Mouse (Mus musculus): ENCODE results near the gene Tgfa. TPM values are rescaled to one million over a fixed set of nuclear protein-coding genes. Genes with fewer than 3 reads are reported as not detected.

The Tgfa gene
- polyA plus RNA-seq, 1 experiment = 56.3 TPM

DNA sequence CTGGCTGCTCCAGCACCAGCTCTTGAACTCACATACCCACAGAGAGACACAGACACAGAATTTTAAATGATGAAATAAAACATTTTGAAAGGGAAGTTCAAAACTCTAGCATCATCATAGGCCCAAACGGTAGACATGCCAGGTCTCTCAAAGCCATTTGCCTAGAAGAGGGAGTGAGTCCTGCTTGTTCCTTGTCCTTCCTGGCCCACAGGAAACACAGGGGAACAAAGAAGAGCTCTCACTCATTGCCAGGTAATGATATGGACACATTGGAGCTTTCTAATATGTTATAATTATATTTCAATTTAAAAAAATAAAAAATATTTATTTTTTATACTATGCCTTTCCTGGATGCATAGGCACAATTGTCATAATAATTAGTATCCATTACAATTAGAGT, 53.5 kb downstream of the Tgfa start:
- TF ChIP-seq GATA1 (IDR thresholded peaks at IDR 0.05; ENCODE audit: low read length) = no peak

DNA sequence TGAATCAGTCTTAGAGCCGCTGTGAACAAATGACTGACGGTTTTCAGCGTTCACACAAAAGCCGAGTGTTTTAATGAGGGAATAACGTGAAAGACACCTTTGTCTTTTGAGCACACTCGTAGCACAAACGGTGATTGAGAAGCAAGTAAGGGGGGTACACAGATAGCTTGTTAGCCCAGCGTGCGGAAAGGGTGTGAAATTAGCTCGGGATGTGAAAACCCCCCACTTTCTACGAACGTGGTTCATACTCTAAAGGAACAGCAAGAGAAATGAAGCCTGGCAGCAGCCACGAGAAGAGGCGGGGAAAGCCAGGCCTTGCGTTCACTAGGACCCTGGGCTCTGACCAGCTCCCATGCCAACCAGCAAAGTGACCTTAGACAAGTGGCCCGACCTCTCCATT, 54.0 kb downstream of the Tgfa start:
- no peak for TF ChIP-seq GATA1 (IDR thresholded peaks at IDR 0.05; ENCODE audit: low read length)

DNA sequence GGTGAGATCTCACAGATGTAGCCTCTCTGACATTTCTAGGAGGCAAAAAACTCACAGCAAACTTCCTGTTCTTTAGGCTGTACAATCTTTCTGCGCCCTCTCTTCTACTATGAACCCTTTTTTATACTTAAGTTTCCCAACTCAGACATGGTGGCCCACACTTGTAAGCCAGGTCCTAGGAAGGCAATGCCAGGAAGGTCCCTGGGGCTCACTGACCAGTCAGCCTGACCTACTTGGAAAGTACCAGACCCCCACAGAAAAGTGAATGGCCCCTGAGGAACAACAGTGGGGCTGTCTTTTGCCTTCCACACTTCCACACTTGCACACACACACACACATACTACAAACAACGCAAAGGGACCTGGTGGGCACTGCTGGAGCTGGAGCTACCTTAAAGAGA, 55.2 kb downstream of the Tgfa start:
- no peak for TF ChIP-seq GATA1 (IDR thresholded peaks at IDR 0.05; ENCODE audit: low read length)

DNA sequence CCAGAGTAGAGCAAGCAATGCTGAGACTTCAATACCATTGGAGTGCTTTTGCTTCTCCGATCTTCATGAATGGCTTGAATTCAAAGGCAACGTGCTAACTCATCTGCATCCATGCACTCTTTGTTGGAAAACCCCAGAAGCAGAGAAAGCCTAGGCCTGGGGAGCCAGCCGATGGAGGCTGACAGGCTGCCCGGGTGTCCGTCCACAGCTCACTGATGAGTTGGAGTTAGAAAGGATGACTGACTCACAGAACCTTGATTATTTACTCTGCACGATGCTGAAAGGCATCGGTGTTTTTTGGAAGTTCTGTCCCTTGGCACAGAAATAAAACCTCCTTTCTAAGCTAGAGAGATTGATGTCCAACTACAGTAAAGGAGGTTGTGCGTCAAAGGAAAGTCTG, 55.8 kb downstream of the Tgfa start:
- no peak for TF ChIP-seq GATA1 (IDR thresholded peaks at IDR 0.05; ENCODE audit: low read length)

DNA sequence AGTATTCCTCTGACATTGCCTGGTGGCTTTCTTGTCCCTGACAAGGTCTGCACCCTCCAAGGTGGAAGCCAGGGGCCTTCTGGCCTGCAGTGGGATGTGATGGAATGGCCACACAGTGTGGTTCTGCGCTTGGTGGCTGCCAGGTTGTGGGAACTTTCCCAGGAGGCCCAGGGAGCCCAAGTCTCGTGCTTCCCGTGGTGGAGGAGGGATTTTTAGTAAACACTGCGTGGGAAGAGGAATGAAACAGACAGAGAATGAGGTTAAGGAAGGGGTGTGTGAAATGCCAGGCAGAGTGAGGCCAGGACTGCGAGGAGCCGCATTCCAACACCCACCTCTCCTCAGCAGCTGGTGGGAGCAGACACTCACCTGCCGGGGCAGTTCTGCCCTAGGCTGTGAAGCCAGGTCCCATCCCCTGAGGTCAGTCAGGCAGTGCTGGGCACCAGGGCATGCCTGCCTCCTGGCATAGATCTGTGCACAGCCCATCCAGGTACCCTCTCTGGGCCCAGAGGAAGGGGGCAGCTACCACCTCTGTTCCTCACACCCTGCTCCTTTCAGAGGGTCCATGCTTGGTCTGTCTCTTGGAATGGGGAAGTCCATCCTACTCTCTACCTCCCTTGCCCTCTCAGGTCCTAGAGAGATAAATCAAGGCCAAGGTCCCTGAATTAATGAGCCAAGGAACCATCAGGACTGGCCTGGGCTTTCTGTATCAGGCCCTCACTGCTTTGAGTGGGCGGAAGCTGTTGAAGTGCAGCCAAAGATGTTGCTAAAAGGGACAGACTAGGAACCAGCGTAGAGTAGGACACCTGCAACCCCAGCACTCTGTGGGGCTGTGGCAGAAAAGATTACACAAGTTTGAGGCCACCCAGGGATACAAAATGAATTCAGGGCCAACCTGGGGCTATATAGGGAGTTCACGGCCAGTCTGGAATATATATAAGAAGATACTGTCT, 57.4 kb downstream of the Tgfa start:
- no peak for TF ChIP-seq GATA1 (IDR thresholded peaks at IDR 0.05; ENCODE audit: low read length)

DNA sequence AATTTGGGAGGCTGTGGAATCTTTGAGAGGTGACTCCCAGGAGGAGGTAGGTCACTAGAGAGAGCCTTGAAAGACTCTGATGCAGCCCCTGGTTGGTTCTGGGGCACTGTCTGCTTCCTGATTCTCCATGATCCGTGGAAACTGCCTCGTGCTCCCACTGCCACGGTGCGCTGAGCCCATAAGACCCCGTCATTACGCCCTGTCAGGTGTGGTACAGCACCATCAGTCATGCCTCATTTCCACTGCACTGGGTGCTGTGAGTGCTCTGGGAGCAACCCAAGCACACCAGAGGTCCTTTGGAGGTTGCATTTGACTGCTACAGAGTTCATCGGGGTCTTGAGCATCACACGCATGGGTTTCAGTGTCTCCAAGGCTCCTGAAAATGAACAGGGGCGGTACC, 60.9 kb downstream of the Tgfa start:
- TF ChIP-seq GATA1 (IDR thresholded peaks at IDR 0.05; ENCODE audit: low read length) = no peak

DNA sequence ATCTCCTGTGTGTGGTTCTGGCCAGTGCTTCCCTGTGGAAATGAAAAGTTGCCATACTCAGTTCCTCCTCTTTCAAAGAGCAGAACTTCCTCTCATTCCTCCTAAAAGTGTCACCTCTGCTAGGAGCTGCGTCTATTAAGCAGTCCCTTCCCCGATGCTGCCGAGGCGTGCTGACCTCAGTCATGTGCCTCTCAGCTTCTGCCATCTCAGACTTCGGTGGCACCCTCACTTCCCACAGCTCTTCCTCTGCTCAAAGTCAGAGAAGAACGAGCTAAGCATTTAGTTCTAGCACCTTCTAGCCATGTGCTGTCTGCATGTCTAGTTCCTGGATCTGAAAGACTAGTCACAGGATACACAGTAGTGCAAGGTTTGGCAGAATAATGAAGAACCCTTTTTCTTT, 64.2 kb downstream of the Tgfa start:
- TF ChIP-seq GATA1 (IDR thresholded peaks at IDR 0.05; ENCODE audit: low read length) = no peak

DNA sequence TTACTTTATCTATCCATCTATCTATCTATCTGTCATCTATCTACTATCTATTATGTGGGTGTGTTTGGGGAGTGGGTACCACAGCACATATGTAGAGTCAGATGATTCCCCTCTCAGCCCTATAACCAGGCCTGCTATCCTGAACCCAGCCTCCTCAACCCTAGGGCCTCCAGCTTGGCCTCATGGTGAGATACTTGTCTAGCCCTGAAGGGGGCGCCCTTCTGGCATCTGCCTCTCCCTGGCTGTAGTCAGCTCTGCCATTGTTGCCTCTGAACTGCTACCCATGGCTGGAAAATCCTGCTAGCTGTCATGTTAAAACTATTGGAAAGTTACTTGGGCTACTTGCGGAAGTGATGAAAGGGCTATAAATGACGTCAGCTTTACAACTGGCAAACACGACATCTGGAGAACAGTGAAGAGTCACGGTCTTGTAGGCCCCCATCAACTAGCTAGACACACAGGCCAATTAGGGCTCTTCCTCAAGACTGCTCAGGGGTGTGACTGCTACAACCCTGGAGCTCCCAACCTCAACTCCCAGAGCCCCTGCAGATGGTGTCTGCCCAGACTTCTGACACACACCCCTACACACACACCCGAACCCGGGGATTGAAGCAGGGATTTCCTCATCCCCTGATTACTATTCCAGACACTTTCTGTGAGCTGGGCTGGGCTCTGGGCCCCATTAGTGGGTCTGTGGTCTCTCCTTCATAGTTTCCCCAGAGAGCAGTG, 65.5 kb downstream of the Tgfa start:
- TF ChIP-seq GATA1 (IDR thresholded peaks at IDR 0.05; ENCODE audit: low read length) = no peak

DNA sequence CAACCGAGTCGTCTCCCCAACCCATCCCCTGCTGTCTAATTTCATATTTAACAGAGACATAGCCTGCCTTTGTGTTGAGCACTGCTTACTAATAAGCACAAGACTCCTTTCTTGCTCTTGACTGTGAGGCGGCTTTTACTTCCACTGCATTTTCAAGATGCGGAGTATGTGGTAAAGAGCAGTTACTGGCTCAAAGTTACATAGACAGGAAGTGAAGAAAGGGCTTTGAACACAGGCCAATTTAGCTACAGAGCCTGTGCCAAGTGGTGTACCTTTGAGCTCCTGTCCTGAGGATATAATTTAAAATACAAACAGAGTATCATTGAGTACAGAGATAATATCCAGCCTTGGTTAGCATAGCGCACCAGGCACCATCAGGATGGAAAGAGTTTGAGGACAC, 71.8 kb downstream of the Tgfa start:
- TF ChIP-seq GATA1 (IDR thresholded peaks at IDR 0.05; ENCODE audit: low read length) = no peak

DNA sequence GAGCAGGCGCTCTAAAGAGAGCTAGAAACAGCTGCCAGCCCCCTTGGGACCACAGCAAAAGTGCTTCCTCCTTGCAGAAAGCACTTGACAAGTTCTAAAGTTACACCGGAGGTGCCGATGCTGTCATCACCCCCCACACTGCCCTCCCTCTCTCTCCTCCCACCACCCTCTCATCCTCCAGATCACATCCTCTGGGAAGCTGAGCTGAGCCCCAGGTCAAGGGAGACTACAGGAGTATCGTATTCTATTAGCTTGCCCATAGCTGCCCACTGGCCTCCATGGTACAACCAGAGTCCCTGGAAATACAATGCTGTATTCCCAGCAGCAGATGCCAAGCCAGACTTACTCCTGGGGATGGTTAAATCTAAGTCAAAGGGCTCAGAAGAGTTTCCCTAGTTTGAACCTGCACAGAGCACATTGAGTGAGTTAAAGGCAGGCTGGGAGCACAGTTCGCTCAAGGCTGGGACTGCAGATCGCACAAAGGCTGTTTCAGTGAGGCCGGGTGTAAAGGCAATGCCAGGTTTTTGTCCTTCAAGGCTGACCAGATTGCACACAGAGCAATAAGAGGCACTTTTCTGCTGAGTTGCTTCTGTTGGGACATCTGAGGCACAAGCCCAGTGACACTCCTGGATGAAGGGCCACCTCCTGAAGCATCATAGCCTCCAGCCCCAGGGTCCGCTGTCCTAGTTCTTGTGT, 75.5 kb downstream of the Tgfa start:
- TF ChIP-seq GATA1 (IDR thresholded peaks at IDR 0.05; ENCODE audit: low read length) = no peak

DNA sequence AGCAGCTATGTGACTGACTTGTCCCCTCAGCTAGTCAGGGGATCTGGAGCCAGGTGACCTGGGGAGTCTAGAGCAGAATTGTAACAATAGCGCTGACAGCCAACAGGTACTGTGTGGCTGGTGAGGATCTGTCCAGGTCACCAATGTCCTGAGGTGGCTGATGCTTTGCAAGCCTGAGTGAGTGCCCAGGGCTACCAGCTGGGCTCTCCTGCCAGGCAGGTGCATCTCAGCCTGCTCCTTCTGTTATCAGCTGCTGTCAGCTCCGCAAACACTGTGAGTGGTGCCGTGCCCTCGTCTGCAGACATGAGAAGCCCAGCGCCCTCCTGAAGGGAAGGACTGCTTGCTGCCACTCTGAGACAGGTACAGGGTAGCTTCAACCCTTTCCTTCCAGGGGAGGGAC, 76.1 kb downstream of the Tgfa start:
- no peak for TF ChIP-seq GATA1 (IDR thresholded peaks at IDR 0.05; ENCODE audit: low read length)

DNA sequence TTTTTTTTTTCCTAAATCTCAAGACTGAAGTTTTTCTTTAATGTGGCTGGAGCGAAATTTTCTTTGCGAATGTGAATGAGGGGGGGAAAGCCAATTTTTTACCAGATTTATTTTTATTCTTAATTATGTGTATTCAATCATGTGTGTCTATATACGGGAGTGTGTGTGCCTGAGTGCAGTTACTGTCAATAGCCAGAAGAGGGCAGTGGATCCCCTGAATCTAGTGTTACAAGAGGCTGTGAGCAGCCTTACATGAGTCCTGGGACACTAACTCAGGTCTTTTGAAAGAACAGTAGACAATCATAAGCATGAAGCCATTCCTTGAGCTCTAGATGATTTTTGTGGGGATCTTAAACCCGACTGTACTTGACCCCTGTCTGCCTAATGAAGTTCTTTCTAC, 80.7 kb downstream of the Tgfa start:
- no peak for TF ChIP-seq GATA1 (IDR thresholded peaks at IDR 0.05; ENCODE audit: low read length)

DNA sequence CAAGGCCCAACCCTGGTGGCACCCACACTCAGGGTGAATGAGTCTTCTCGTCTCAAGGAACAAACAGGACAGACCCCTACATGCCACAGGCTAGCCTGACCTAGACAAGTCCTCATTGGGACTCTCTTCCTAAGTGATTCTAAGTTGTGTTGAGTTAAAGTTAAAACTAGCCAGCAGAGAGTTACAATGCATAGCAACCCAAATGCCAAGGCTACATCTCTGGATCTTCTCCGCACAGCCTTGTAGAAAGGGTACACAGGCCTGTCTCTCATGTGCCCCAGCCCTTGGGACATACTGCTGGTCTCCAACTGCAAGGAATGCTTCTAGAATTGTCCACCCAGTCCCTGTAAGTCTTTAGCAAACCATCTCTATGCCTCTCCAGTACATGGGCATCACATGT, 81.8 kb downstream of the Tgfa start:
- TF ChIP-seq GATA1 (IDR thresholded peaks at IDR 0.05; ENCODE audit: low read length) = no peak

DNA sequence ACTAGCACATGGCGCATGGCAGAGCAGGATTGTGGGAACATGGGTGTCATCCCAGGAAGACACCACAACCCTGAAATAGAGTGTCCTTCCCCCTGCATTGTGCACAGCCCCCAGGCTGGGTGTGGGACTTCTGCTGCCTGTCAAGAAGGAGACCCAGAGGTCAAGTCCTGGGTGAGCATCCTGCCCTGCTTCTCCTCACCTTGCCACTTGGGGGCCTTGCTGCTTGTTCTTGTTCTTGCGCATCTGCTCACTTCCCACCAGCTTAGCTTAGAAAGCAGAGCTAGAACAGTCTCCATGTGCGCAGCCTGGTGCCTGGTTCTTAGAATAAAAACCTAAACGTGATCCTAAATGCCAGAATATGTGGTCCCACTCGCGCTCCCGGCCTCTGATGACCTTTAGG, 82.6 kb downstream of the Tgfa start:
- no peak for TF ChIP-seq GATA1 (IDR thresholded peaks at IDR 0.05; ENCODE audit: low read length)

DNA sequence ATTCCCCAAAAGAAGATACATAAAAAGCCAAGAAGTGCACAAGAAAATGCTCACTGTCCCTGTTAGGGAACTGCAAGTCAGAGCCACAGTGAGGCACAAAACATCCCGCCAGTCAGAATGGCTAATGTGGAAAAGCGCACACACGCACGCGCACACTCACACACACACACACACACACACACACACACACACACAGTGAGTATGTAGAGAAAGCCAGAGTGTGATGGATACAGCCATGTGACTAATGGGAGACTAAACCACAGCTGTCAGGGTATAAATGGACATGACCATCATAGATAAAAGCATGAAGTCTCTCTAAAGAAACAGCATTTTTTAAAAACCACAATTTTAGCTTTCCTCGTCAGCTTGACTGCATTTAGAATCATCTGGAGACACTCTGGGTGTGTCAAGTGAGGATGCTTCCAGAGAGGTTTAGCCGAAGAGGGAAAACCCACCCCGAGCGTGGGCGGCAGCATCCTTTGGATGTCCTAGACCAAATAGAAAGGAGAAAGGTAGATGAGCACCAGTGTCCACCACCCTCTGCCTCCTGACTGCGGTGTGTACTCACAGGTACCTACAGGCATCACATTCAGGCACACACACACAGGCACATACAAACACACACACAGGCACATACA, 86.7 kb downstream of the Tgfa start:
- no peak for TF ChIP-seq GATA1 (IDR thresholded peaks at IDR 0.05; ENCODE audit: low read length)

DNA sequence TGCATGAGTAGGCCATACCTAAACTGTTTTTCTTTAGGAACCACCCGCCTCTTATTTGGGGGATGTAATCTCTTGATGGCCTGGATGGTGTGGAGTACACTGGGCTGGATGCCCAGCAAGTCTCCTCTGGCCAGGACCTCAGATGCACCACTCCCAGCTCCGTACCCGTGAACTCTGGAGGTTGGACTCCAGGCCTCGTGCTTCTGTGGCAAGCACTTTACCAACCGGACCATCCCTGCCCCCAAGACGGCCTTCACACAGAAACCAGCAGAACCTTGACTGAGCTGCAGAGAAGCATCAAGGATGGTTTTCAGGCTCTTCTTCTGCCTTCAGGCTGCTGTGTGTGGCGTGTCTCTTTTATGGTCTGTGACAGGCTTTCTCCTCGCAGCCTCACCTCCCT, 98.3 kb downstream of the Tgfa start:
- no peak for TF ChIP-seq GATA1 (IDR thresholded peaks at IDR 0.05; ENCODE audit: low read length)
